Mouse (Mus musculus) left cerebral cortex, postnatal 14 days (tissue): ENCODE data around the gene Fam163b. TPM values are rescaled to one million over a fixed set of nuclear protein-coding genes. Genes with fewer than 3 reads are reported as not detected.
A peak's percentile ranks its signal among the peaks of the same experiment; 100 is the strongest.

Experiments used
- DNase-seq, 2 experiments: peaks; one replicate each; pipeline ENCODE4 v3.0.0; 2021 to 2022; ENCODE audit warnings: low spot score in 2 of 2, mixed read lengths in 1 of 2
- intact Hi-C: fragments of 180-260 bp; cut with DNase I; formaldehyde crosslinking; loops from one replicate; pipeline ENCODE4 v1.15.1; 2025
- total RNA-seq, 2 experiments: library from RNA; stranded (reverse); gene quantifications; 2 replicates each; pipeline ENCODE4 v1.2.3; 2021

Gene Fam163b
- total RNA-seq, 2 experiments from 2014 or later = 142 to 143 TPM

GRCm38 (mm10) chr2:27138356-27138755, 3.9 kb downstream of the Fam163b start:
- intact Hi-C loops = no loop called here
- DNase-seq = no peak

DNA sequence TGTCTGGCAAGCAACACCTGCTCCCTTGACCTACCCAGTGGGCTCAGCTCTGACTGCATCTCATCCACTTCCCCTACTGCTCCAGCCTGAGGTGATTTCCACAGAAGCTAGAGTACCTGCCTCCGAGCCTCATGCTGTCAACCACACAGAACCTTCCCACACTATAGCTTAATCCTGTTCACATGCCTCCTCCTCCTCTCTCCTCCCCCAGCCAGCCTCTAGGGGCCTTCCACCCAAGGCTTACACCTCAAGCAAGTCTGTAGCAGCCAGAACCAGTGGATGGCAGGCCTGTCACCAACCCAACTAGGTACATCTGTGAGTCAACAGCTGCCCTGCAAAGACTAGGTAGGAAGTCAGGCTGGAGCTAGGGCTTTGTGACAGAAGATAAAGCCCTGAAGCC, 5.5 kb downstream of the Fam163b start:
- intact Hi-C loops = no loop called here
- no peak for DNase-seq

DNA sequence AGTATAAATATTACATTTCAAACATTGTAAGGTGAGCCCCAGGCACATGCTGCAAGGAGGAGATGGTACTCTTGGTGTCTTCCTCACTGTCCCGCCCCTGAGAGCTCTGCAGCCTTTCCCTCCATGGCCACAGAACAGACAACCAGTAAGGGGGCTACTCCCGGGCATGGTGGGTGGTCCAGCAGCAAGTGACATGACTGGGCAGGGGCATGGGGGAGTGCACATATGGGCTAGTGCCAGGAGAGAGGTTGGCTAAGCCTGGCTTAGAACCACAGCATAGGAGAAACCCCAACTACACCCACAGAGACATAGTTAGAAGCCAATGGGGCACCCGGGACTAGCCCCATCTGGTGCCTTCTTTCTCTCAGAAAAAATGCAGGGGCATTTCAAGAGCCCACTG, 6.0 kb downstream of the Fam163b start:
- DNase-seq = no peak
- intact Hi-C loops = no loop called here

- intact Hi-C loops = no loop called here
- DNase-seq = no peak
Measured at GRCm38 (mm10) chr2:27135935-27136334, 6.4 kb downstream of the Fam163b start.

DNA sequence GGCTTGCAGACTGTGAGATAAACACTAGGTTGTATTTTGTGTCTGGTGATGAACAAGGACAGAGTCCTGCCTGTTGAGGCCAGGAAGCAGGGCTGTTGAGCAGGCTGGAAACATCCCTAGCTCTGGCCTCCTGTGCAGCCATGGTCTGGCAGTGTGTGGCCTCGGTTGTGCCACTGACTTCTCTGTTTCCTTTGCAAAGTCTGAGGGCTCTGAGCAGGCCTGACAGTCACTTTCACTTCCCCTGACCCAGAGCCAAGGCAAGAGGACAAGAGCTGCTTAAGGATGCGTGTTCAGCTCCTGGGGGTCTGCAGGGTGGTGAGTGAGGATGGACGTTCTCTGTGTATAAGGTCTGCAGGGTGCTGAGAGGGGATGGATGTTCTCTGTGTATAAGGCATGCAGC, 13.3 kb downstream of the Fam163b start:
- intact Hi-C loops = loop anchor here (5.0 kb wide), 1 partner anchor 108 kb away; no protein-coding TSS in a partner anchor
- no peak for DNase-seq

GRCm38 (mm10) chr2:27126496-27126895, 15.8 kb downstream of the Fam163b start:
- DNase-seq = no peak
- intact Hi-C loops = loop anchor here (5.0 kb wide), 1 partner anchor 111 kb away; no protein-coding TSS in a partner anchor

GRCm38 (mm10) chr2:27125979-27126378, 16.3 kb downstream of the Fam163b start:
- DNase-seq = peak in 1 of 2 experiments; percentile 54
- intact Hi-C loops = loop anchor here (5.0 kb wide), 1 partner anchor 111 kb away; no protein-coding TSS in a partner anchor

GRCm38 (mm10) chr2:27123121-27123520, 19.2 kb downstream of the Fam163b start:
- intact Hi-C loops = loop anchor here (5.0 kb wide), 1 partner anchor 81 kb away; no protein-coding TSS in a partner anchor
- no peak for DNase-seq

GRCm38 (mm10) chr2:27122578-27122977, 19.7 kb downstream of the Fam163b start:
- DNase-seq = no peak
- intact Hi-C loops = loop anchor here (5.0 kb wide), 1 partner anchor 80 kb away; no protein-coding TSS in a partner anchor

GRCm38 (mm10) chr2:27121626-27122355, 20.5 kb downstream of the Fam163b start:
- DNase-seq = no peak
- intact Hi-C loops = loop anchor here (5.0 kb wide), 1 partner anchor 79 kb away; no protein-coding TSS in a partner anchor

GRCm38 (mm10) chr2:27120241-27120641, 22.1 kb downstream of the Fam163b start:
- DNase-seq = no peak
- intact Hi-C loops = loop anchor here (5.0 kb wide), 1 partner anchor 78 kb away; no protein-coding TSS in a partner anchor

GRCm38 (mm10) chr2:27119766-27120165, 22.5 kb downstream of the Fam163b start:
- DNase-seq = no peak
- intact Hi-C loops = loop anchor here (5.0 kb wide), 1 partner anchor 77 kb away; no protein-coding TSS in a partner anchor

- DNase-seq = no peak
- intact Hi-C loops = no loop called here
Measured at GRCm38 (mm10) chr2:27118452-27118851, 23.8 kb downstream of the Fam163b start.

GRCm38 (mm10) chr2:27114169-27114568, 28.1 kb downstream of the Fam163b start:
- no peak for DNase-seq
- intact Hi-C loops = no loop called here

DNA sequence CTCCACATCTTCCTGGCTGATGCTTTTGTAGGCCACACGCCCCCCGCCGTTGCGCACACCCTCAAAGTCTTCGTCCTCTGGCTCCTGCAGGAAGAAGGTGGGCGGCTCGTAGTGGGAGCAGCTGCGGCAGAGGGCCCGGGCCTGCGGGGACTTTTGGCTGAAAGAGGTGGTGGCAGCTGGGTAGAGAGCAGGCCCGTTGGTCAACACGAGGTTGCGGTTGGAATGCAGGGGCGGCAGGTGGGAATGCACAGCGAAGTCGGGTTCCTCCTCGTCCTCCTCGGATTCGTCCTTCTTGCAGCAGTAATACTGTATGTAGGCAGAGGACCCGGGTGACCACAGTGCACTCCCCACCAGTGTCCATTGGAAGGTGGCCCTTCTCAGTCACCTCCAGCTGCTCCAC, 29.7 kb downstream of the Fam163b start:
- no peak for DNase-seq
- intact Hi-C loops = no loop called here

GRCm38 (mm10) chr2:27109052-27109451, 33.2 kb downstream of the Fam163b start:
- intact Hi-C loops = no loop called here
- no peak for DNase-seq

DNA sequence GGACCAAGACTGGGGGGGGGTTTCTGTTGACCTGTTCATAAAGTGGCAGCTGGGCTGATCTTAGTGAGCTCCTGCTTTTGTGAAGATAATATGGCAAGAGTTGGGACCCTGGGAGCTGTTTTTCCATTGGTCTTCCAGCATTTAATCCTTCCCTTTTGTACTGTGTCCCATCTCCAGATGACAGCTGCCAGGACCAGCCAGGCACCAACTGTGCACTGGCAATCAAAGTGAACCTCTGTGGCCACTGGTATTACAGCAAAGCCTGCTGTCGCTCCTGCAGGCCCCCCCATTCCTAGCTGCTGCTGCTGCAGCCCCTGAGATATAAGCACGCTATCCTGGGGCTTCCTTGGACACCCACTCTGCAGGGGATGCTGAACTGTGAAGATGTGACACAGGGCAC, 34.1 kb downstream of the Fam163b start:
- intact Hi-C loops = no loop called here
- DNase-seq = no peak

- DNase-seq = no peak
- intact Hi-C loops = no loop called here
Measured at GRCm38 (mm10) chr2:27106816-27107215, 35.5 kb downstream of the Fam163b start.

GRCm38 (mm10) chr2:27103554-27103953, 38.7 kb downstream of the Fam163b start:
- peak; percentile 37 to 69 for DNase-seq
- intact Hi-C loops = no loop called here

DNA sequence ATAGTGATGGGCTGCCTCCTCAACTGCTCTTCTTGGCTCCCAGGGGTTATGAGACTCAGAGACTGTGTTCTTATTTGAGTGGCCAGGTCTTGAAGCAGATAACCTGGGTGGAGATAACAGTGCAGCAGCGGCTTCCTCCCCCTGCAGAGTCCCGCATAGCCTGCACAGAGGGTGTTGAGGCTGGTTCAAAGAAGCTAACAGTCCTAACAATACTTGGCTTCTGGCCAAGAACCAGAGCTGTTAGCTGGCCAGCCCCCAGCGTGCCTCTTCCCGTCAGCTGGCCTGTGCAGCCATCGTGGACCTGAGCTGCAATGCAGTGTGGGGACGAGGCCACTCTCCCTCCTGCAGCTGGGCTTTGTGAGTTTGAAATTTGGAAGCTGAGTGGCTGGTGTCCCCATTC, 44.5 kb downstream of the Fam163b start:
- intact Hi-C loops = no loop called here
- peak; percentile 51 to 59 for DNase-seq

DNA sequence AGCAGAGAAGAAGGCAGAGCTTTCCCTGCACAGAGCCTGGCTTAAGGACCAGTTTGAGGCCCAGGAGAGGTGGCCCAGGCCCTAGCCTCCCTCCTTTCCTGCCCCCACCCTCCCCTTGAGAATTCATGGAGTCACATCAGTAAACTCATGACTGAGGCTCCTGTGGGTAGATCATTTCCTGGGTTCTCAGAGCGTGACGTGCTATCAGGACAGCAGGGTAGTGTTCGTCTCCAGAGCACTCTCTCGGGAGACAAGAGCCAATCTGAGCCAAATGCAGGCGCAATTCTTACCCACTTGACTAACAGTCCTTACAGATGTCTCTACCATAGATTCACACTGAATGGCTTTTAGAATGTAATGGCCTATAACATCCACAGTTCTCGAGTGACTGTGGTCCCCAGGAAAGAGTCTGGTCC, 45.0 kb downstream of the Fam163b start:
- intact Hi-C loops = no loop called here
- DNase-seq = no peak
